Mouse (Mus musculus) hindbrain, embryonic 11.5 days (tissue): Measurements from ENCODE around the gene Stard3. TPM values are rescaled to one million over a fixed set of nuclear protein-coding genes. Genes with fewer than 3 reads are reported as not detected.
A peak's percentile ranks its signal among the peaks of the same experiment; 100 is the strongest.

ENCODE experiments used
- ATAC-seq: fragments of 200-750 bp; cut with Nextera tagmentation; 2 replicates; pipeline ENCODE4 v1.8.0; 2017; ENCODE audit warnings: mild to moderate bottlenecking, moderate TSS enrichment, moderate library complexity; ENCODE audit not compliant: low FRiP score
- DNase-seq: peaks from one replicate; pipeline ENCODE4 v3.0.0-alpha.2; 2015; ENCODE audit warnings: low spot score
- H3K27ac ChIP-seq: fragments of 300-500 bp; sonication (generic); 2 replicates; pipeline ENCODE4 v1.5.1; 2014; ENCODE audit warnings: mild to moderate bottlenecking, low read depth, low read length
- H3K27me3 ChIP-seq: fragments of 300-500 bp; sonication (generic); 2 replicates; pipeline ENCODE4 v1.6.1; 2014; ENCODE audit warnings: mild to moderate bottlenecking, low read length, moderate library complexity, mixed read lengths; ENCODE audit not compliant: control insufficient read depth, insufficient read depth
- H3K36me3 ChIP-seq: fragments of 300-500 bp; sonication (generic); 2 replicates; pipeline ENCODE4 v1.6.1; 2014; ENCODE audit warnings: mild to moderate bottlenecking, low read length, moderate library complexity, mixed read lengths; ENCODE audit not compliant: control insufficient read depth, insufficient read depth
- H3K4me1 ChIP-seq: fragments of 300-500 bp; sonication (generic); replicated peaks from 2 replicates; pipeline ENCODE4 v1.6.1; 2014; ENCODE audit warnings: low read length, mixed read lengths; ENCODE audit not compliant: control insufficient read depth, insufficient read depth
- H3K4me2 ChIP-seq: fragments of 300-500 bp; sonication (generic); replicated peaks from 2 replicates; pipeline ENCODE4 v1.6.1; 2014; ENCODE audit warnings: mild to moderate bottlenecking, low read depth, low read length
- H3K4me3 ChIP-seq: fragments of 300-500 bp; sonication (generic); 2 replicates; pipeline ENCODE4 v1.5.1; 2014; ENCODE audit warnings: low read depth, low read length
- H3K9ac ChIP-seq: fragments of 300-500 bp; sonication (generic); 2 replicates; pipeline ENCODE4 v1.6.1; 2014; ENCODE audit warnings: low read depth, low read length
- H3K9me3 ChIP-seq: fragments of 300-500 bp; sonication (generic); 2 replicates; pipeline ENCODE4 v1.6.1; 2016; ENCODE audit warnings: low read length; ENCODE audit not compliant: control insufficient read depth
- WGBS: fragments of 180-500 bp; shearing (Covaris S2); extraction: QIAGEN DNeasy Blood & Tissue Kit; methylation state at CpG from one replicate; pipeline ENCODE4 v1.1.7; 2014; 5-methylcytosine and 5-hydroxymethylcytosine counted together
- polyA plus RNA-seq: library from polyadenylated mRNA; unstranded; fragments of >200 nt; fragmentation: Nextera tagmentation; extraction: Ambion mirVana; gene quantifications from 2 replicates; pipeline ENCODE4 v1.2.1, GENCODE M21; 2014

Gene Stard3
- polyA plus RNA-seq, 1 experiment from 2014 or later, result 43.2 TPM

DNA sequence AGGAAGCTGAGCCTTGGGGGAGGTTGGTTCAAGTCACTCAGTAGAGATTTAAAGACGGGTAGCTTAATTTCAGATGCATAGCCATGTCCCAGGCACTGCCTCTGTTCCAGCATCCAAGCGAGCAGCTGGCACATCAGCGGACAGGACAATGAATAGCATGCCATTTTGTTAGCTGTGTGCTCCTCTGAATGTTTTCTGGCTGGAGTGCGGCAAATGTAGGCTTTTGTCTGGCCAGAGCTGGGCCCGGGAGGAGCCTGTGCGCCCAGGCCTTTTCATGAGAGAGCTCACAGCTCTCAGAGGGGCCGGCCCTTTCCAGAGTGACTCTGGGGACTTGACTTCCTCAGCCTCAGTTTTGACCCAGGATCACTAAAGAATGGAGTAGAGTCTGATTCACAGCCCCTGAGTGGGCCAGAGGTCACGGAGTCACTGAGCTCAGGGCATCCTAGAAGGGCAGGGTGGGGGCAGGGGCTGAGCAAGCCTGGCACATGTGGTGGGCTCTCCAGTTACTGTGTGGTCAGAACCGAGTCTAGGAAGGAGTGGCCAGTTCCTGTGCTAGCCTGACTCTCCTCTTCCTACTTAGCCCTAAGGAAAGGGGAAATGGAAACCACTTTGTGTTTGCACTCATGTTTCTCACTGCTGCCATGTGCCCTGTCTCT, 2.8 kb downstream of the Stard3 start:
- ATAC-seq (peak; percentile 30; the same call in 1 of the 2 replicates), DNase-seq (no peak)
- H3K9ac ChIP-seq, result peak overlapping the region; percentile 32; the same call in 1 of the 2 replicates
- H3K4me2 ChIP-seq, result peak overlapping the region; percentile 24
- H3K36me3 ChIP-seq, result no peaks in the 10 kb centered on the region
- no peaks in the 10 kb centered on the region for H3K9me3 ChIP-seq
- peaks cover 24% of the 10 kb centered on the region for H3K4me1 ChIP-seq
- H3K4me3 ChIP-seq, result no peak overlapping the region; the same call in 1 of the 2 replicates
- 23% methylated on average over 9 of the region's 9 CpGs for WGBS
- H3K27me3 ChIP-seq, result no peaks in the 10 kb centered on the region
- peak overlapping the region; percentile 73 for H3K27ac ChIP-seq

- 90% methylated on average over 5 of the region's 5 CpGs for WGBS
- H3K4me2 ChIP-seq, result no peak overlapping the region
- H3K9me3 ChIP-seq, result no peaks in the 10 kb centered on the region
- H3K9ac ChIP-seq, result no peak overlapping the region
- no peaks in the 10 kb centered on the region for H3K27me3 ChIP-seq
- peaks cover 24% of the 10 kb centered on the region for H3K4me1 ChIP-seq
- no peak overlapping the region for H3K4me3 ChIP-seq
- DNase-seq, result no peak
- no peak for ATAC-seq
- no peak overlapping the region for H3K27ac ChIP-seq
- no peaks in the 10 kb centered on the region for H3K36me3 ChIP-seq
Measured at GRCm38 (mm10) chr11:98363817-98364216, 5.6 kb downstream of the Stard3 start.

DNA sequence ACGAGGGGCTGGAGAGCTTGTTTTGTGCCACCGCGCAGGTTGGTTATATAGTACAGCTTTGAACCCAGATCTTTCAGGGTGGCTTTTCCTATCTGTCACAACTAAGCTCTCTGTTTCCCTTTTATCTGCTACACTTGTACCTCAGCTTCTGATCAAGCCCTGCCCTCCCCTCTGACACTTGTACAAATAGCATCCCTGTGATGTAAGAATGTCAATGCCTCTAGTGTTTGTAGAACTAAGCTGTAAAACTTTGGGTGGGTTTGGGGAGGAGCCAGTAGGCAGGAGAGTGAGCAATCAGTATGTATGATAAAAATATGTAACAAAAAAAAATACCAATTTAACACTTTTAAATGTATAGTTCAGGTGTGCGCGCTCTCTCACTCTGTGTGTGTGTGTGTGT, 6.2 kb downstream of the Stard3 start:
- WGBS, result 93% methylated on average over 5 of the region's 5 CpGs
- DNase-seq (no peak), ATAC-seq (no peak)
- Histone ChIP-seq H3K36me3 (no peaks in the 10 kb centered on the region), H3K4me2 (no peak overlapping the region), H3K9me3 (no peaks in the 10 kb centered on the region), H3K27ac (no peak overlapping the region), H3K4me1 (peaks cover 20% of the 10 kb centered on the region), H3K9ac (no peak overlapping the region), H3K27me3 (no peaks in the 10 kb centered on the region), H3K4me3 (no peak overlapping the region)

GRCm38 (mm10) chr11:98366290-98366689, 8.1 kb downstream of the Stard3 start:
- Histone ChIP-seq H3K27ac (no peak overlapping the region), H3K4me2 (no peak overlapping the region), H3K9me3 (no peaks in the 10 kb centered on the region), H3K27me3 (no peaks in the 10 kb centered on the region), H3K9ac (no peak overlapping the region), H3K4me1 (peaks cover 17% of the 10 kb centered on the region), H3K4me3 (no peak overlapping the region), H3K36me3 (no peaks in the 10 kb centered on the region)
- no peak for DNase-seq
- 78% methylated on average over 10 of the region's 10 CpGs for WGBS
- ATAC-seq, result no peak

- H3K27me3 ChIP-seq, result no peaks in the 10 kb centered on the region
- WGBS, result 87% methylated on average over 10 of the region's 10 CpGs
- H3K4me1 ChIP-seq, result peaks cover 13% of the 10 kb centered on the region
Measured at GRCm38 (mm10) chr11:98367171-98367862, 9.1 kb downstream of the Stard3 start.

GRCm38 (mm10) chr11:98367863-98368186, 9.7 kb downstream of the Stard3 start:
- Histone ChIP-seq H3K27me3 (no peaks in the 10 kb centered on the region), H3K9me3 (no peaks in the 10 kb centered on the region), H3K36me3 (no peaks in the 10 kb centered on the region), H3K9ac (no peak overlapping the region), H3K4me1 (peaks cover 13% of the 10 kb centered on the region), H3K27ac (no peak overlapping the region), H3K4me2 (no peak overlapping the region), H3K4me3 (no peak overlapping the region)
- 86% methylated on average over 7 of the region's 7 CpGs for WGBS
- ATAC-seq (no peak), DNase-seq (no peak)

More at GRCm38 (mm10) chr11:98367171-98367862, 9.1 kb downstream of the Stard3 start:
- Histone ChIP-seq H3K27ac (no peak overlapping the region), H3K36me3 (no peaks in the 10 kb centered on the region), H3K4me3 (no peak overlapping the region), H3K9me3 (no peaks in the 10 kb centered on the region), H3K9ac (no peak overlapping the region), H3K4me2 (no peak overlapping the region)
- ATAC-seq (no peak), DNase-seq (no peak)

GRCm38 (mm10) chr11:98369337-98369736, 11.2 kb downstream of the Stard3 start:
- Histone ChIP-seq H3K4me2 (no peak overlapping the region), H3K9ac (no peak overlapping the region), H3K9me3 (no peaks in the 10 kb centered on the region), H3K36me3 (no peaks in the 10 kb centered on the region), H3K4me1 (peaks cover 13% of the 10 kb centered on the region), H3K27me3 (no peaks in the 10 kb centered on the region), H3K27ac (no peak overlapping the region), H3K4me3 (no peak overlapping the region)
- 77% methylated on average over 6 of the region's 6 CpGs for WGBS
- ATAC-seq, result no peak
- DNase-seq, result no peak

DNA sequence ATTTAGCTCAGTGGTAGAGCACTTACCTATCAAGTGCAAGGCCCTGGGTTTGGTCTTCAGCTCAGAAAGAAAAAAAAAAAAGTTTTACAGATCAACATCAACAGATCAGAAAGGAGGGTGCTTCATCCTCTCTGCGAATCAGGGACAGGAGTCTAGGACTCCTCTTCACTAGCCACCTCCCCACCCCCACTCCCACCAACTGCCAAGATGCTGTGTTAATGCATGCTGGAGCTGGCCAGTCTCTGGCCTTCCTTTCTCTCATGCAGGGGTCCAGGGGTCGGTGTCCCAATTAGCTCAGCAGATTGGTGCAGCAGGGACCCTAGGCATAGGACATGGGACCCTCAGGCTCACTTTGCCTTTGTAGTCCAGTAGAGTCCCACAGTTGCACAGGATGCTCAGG, 12.4 kb downstream of the Stard3 start:
- Histone ChIP-seq H3K27ac (no peak overlapping the region), H3K36me3 (peaks cover 6% of the 10 kb centered on the region; the same call in 1 of the 2 replicates), H3K4me2 (no peak overlapping the region), H3K4me1 (peaks cover 13% of the 10 kb centered on the region), H3K9ac (no peak overlapping the region), H3K27me3 (no peaks in the 10 kb centered on the region), H3K9me3 (no peaks in the 10 kb centered on the region), H3K4me3 (no peak overlapping the region)
- ATAC-seq (no peak), DNase-seq (no peak)
- 72% methylated on average over 2 of the region's 2 CpGs for WGBS
